Mouse (Mus musculus) neural tube, embryonic 12.5 days (tissue): ENCODE results near the gene Xpr1. TPM values are rescaled to one million over a fixed set of nuclear protein-coding genes. Genes with fewer than 3 reads are reported as not detected.
"Not testable (repeated sequence)": the region's sequence is repeated elsewhere in the genome, so short reads cannot be mapped to it uniquely, and the experiment has no call there.

Experiments
- ATAC-seq: fragments of 200-750 bp; cut with Nextera tagmentation; 2 replicates; pipeline ENCODE4 v1.8.0; 2017; ENCODE audit warnings: low read depth, mild to moderate bottlenecking, moderate TSS enrichment, moderate library complexity; ENCODE audit not compliant: low FRiP score
- H3K27ac ChIP-seq: fragments of 300-500 bp; sonication (generic); 2 replicates; pipeline ENCODE4 v1.5.1; 2016
- H3K27me3 ChIP-seq: fragments of 300-500 bp; sonication (generic); replicated peaks from 2 replicates; pipeline ENCODE4 v1.6.1; 2016; ENCODE audit warnings: mild to moderate bottlenecking
- H3K36me3 ChIP-seq: fragments of 300-500 bp; sonication (generic); 2 replicates; pipeline ENCODE4 v1.6.1; 2016; ENCODE audit warnings: mild to moderate bottlenecking
- H3K4me1 ChIP-seq: fragments of 300-500 bp; sonication (generic); 2 replicates; pipeline ENCODE4 v1.6.1; 2016
- H3K4me2 ChIP-seq: fragments of 300-500 bp; sonication (generic); replicated peaks from 2 replicates; pipeline ENCODE4 v1.6.1; 2016; ENCODE audit warnings: mild to moderate bottlenecking
- H3K4me3 ChIP-seq: fragments of 300-500 bp; sonication (generic); 2 replicates; pipeline ENCODE4 v1.5.1; 2016
- H3K9ac ChIP-seq: fragments of 300-500 bp; sonication (generic); 2 replicates; pipeline ENCODE4 v1.6.1; 2016; ENCODE audit warnings: mild to moderate bottlenecking
- H3K9me3 ChIP-seq: fragments of 300-500 bp; sonication (generic); 2 replicates; pipeline ENCODE4 v1.6.1; 2016; ENCODE audit warnings: mild to moderate bottlenecking
- WGBS: fragments of 180-500 bp; shearing (Covaris S2); methylation state at CpG from one replicate; pipeline ENCODE4 v1.1.7; 2016; 5-methylcytosine and 5-hydroxymethylcytosine counted together
- polyA plus RNA-seq: library from polyadenylated mRNA; unstranded; fragments of >200 nt; fragmentation: Nextera tagmentation; extraction: Ambion mirVana; gene quantifications from 2 replicates; pipeline ENCODE4 v1.2.1, GENCODE M21; 2016

The Xpr1 gene
- polyA plus RNA-seq, 1 experiment from 2014 or later: 30.8 TPM

DNA sequence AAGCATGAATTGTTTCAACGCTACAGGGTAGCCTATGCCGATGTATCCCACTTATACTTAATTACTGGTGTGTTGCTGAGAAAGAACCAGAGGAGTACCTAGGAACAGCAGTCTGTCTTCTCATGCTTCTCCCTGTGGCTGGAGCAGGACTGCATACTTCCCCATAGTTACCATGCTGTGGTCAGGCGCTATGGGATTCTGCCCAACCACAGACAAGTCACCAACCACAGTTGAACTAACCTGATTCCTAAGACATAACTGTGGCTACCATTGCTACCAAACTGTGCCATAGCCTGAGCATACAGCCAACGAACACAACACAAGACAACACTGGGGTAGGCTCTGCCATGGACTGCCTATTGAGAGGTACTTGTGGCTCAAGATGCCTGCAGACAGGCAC is 144.3 kb downstream of the Xpr1 start:
- H3K9ac ChIP-seq: no peak overlapping the region
- no peaks in the 10 kb centered on the region for H3K27me3 ChIP-seq
- WGBS: 88% methylated on average over 4 of the region's 4 CpGs
- H3K4me3 ChIP-seq: no peak overlapping the region
- no peak overlapping the region for H3K27ac ChIP-seq
- no peaks in the 10 kb centered on the region for H3K9me3 ChIP-seq
- H3K4me2 ChIP-seq: no peak overlapping the region
- H3K36me3 ChIP-seq: peaks cover 2% of the 10 kb centered on the region; the same call in 1 of the 2 replicates
- ATAC-seq: no peak
- 0 out of 2 replicates have a peak, but pooled peaks cover 3% of the 10 kb centered on the region for H3K4me1 ChIP-seq

DNA sequence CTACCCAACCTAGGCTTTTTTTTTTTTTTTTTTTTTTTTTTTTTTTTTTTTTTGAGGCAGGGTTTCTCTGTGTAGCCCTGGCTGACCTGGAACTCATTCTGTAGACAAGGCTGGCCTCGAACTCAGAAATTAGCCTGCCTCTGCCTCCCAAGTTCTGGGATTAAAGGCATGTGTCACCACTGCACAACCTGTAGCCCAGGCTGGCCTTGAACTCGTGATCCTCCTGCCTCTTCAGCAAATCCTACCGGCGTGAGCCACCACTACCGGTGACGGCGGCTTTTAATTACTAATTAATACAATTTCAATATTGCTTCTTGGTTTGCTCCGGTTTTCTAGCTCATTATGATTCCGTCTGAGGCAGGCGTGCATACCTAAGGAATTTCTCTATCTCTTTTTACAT is 154.7 kb downstream of the Xpr1 start:
- H3K27ac ChIP-seq, H3K9me3 ChIP-seq, H3K36me3 ChIP-seq, H3K27me3 ChIP-seq, ATAC-seq, H3K4me2 ChIP-seq, H3K4me1 ChIP-seq, H3K9ac ChIP-seq, H3K4me3 ChIP-seq: not testable (repeated sequence)
- WGBS: 95% methylated on average over 10 of the region's 10 CpGs

DNA sequence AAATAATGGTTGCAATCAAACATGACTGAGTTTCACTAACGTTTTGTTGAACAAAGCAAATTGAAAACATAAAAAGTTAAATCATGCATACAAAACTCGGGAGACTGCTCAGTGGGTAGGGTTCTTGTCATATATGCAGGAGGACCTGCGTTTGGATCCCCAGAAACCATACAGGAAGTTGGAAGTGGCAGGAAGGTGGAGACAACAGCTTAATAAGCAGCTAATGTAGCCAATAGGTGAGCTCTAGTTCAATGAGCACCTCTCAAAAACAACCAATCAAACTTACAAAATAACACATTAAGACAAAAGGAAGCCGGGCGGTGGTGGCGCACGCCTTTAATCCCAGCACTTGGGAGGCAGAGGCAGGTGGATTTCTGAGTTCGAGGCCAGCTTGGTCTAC is 162.9 kb downstream of the Xpr1 start:
- ATAC-seq: no peak
- H3K4me1 ChIP-seq: no peaks in the 10 kb centered on the region
- no peak overlapping the region for H3K9ac ChIP-seq
- no peak overlapping the region for H3K4me3 ChIP-seq
- no peaks in the 10 kb centered on the region for H3K27me3 ChIP-seq
- H3K36me3 ChIP-seq: no peaks in the 10 kb centered on the region
- no peak overlapping the region for H3K4me2 ChIP-seq
- no peaks in the 10 kb centered on the region for H3K9me3 ChIP-seq
- no peak overlapping the region for H3K27ac ChIP-seq
- 87% methylated on average over 8 of the region's 8 CpGs for WGBS

DNA sequence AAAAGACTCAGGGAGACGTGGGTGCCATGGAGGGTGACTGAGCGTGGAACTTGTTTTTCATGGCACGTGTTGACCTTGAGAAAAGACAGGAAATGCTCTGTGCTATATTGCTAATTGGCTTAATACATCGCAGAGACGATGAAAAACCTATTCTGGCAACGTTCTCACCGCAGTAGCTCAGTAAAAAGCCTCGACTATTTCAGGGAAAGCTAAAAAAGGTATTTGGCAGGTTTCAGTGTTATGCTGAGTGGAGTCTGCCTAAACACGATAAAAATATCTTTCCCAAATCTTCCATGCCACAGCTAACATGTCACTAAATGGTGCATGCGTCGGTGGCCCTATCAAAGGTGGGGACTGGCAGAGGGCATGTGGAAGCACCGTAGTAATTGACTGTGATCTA is 164.1 kb downstream of the Xpr1 start:
- no peak overlapping the region for H3K27ac ChIP-seq

DNA sequence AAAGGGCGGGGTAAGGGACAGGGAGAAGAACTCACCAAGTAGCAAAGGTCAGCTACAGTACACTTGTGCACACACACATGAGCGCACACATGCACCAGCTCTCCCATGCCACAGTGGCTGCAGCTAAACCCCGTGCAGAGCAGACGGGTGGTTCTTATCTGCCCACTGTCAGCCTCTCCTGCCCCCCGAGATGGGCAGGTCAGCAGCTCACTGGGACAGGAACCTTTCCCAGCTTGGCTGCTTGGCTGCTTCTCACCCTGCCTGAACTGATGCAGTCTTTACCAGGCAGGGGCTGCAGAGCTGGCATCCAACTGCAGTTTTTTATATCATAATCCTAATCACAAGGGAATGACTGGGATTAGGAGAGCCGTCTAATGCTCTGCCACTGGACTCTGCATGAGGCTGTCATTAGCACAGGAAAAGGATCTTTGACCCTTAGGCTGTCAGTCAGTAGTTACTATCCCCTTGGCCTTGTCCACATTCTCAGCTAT is 164.5 kb downstream of the Xpr1 start:
- no peak overlapping the region for H3K9ac ChIP-seq

More for the DNA sequence above, 164.1 kb downstream of the Xpr1 start:
- ATAC-seq: no peak
- Histone ChIP-seq H3K9me3 (no peaks in the 10 kb centered on the region), H3K36me3 (no peaks in the 10 kb centered on the region), H3K4me1 (no peaks in the 10 kb centered on the region), H3K4me3 (no peak overlapping the region), H3K4me2 (no peak overlapping the region), H3K27me3 (no peaks in the 10 kb centered on the region), H3K9ac (no peak overlapping the region)
- WGBS: 81% methylated on average over 12 of the region's 12 CpGs

DNA sequence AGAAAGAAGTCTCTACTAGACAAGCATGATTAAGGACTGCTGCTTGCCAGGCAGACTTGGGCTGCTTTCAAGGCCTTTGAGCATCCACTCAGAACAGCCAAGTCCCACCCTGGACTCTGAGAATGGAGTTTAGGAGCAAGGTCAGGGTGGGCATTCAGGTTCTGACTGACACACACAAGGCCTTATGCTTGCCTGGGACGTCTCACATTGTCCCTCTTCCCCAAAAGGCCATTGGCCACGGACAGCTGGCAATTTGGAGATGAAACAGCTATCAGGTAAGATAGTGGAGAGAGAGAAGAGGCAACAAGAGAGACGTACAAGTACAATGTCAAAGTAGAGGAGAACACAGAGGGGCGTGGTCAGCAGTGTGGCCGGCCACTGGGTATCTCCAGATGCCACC is 165.6 kb downstream of the Xpr1 start:
- H3K4me3 ChIP-seq: no peak overlapping the region
- no peaks in the 10 kb centered on the region for H3K9me3 ChIP-seq
- H3K9ac ChIP-seq: no peak overlapping the region
- H3K4me1 ChIP-seq: no peaks in the 10 kb centered on the region
- WGBS: 82% methylated on average over 5 of the region's 5 CpGs
- H3K27ac ChIP-seq: no peak overlapping the region
- ATAC-seq: no peak
- H3K36me3 ChIP-seq: no peaks in the 10 kb centered on the region
- no peak overlapping the region for H3K4me2 ChIP-seq
- no peaks in the 10 kb centered on the region for H3K27me3 ChIP-seq

More for the DNA sequence above, 164.5 kb downstream of the Xpr1 start:
- ATAC-seq: no peak
- 64% methylated on average over 6 of the region's 6 CpGs for WGBS
- no peaks in the 10 kb centered on the region for H3K4me1 ChIP-seq
- no peaks in the 10 kb centered on the region for H3K36me3 ChIP-seq
- H3K27me3 ChIP-seq: no peaks in the 10 kb centered on the region
- no peak overlapping the region for H3K4me3 ChIP-seq
- no peak overlapping the region for H3K4me2 ChIP-seq
- no peak overlapping the region for H3K27ac ChIP-seq
- no peaks in the 10 kb centered on the region for H3K9me3 ChIP-seq

DNA sequence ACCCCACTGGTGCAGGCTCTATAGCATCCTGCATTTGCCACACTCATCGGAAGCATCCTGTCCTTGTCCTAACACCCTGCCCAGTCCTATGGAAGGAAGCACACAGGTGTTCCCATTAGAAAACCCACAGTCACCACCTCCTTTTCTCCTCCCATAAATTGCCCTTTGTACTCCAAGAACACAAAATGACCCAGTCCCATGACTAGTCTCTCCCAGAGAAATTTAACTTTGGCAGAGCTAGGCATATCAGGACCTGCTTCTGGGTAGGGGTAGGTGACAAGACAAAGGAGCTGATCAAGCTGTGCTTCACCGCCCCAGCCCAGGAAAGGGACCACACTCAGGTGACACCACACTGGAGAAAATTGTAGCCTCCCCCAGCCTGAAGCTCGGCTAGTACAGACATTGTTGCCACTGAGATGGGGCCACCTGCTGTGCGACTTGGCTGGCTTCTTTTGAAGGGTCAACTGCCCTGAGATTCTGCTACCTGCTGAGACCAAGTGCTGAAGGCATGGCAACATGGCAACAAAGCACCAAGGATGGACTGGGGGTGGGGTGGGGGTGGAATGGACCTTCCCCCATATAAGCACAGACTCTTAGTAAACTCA is 166.6 kb downstream of the Xpr1 start:
- H3K9ac ChIP-seq: no peak overlapping the region
- H3K27ac ChIP-seq: no peak overlapping the region
- H3K36me3 ChIP-seq: no peaks in the 10 kb centered on the region
- WGBS: 25% methylated on average over 4 of the region's 4 CpGs
- H3K27me3 ChIP-seq: no peaks in the 10 kb centered on the region
- no peak for ATAC-seq
- H3K4me2 ChIP-seq: no peak overlapping the region
- H3K9me3 ChIP-seq: no peaks in the 10 kb centered on the region
- no peaks in the 10 kb centered on the region for H3K4me1 ChIP-seq
- no peak overlapping the region for H3K4me3 ChIP-seq

DNA sequence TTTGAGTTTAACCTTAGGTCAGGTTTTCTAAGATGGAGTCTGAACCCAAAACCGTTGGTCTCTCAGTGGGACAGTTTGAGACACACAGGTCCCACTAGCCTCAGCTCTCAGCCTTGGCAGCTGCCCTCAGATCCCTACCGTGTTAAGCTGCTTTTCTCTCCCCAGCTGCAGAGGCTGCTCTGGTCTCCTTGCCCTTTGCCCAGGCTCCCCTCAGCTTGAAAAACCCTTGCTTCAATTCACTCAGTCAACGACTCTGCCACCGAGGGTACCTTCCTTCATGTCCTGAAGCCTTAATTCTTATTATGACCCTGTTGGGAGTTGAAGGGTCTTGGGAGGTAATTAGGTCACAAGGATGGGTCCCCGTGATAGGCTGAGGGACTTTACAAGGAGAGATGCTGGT is 167.3 kb downstream of the Xpr1 start:
- Histone ChIP-seq H3K27me3 (peaks cover 5% of the 10 kb centered on the region; the same call in 1 of the 2 replicates), H3K4me3 (no peak overlapping the region), H3K4me2 (no peak overlapping the region), H3K9ac (no peak overlapping the region), H3K4me1 (peaks cover 2% of the 10 kb centered on the region; the same call in 1 of the 2 replicates), H3K27ac (no peak overlapping the region), H3K36me3 (no peaks in the 10 kb centered on the region), H3K9me3 (no peaks in the 10 kb centered on the region)
- ATAC-seq: no peak
- WGBS: 32% methylated on average over 5 of the region's 5 CpGs

DNA sequence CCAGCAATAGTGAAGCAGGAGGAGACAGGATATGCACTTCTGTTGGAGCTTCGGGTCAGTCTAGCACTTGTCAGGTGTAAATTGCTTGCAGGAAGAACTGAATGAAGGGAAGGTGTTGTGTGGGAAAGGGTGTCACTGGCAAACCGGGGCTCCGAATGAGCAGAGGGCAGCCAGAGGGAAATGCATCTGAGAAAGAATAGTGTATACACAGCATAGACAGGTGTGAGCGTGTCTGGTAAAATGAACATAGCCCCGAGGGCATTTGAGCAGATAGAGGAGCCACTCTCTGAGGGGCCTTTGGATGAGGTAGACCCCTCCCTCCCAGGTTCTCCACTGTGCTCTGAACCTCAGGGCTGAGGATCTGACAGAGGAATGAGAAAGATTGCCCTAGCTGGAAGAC is 169.2 kb downstream of the Xpr1 start:
- Histone ChIP-seq H3K4me3 (no peak overlapping the region), H3K27ac (no peak overlapping the region), H3K27me3 (peaks cover 5% of the 10 kb centered on the region; the same call in 1 of the 2 replicates), H3K36me3 (no peaks in the 10 kb centered on the region), H3K4me1 (peaks cover 11% of the 10 kb centered on the region), H3K4me2 (no peak overlapping the region), H3K9me3 (no peaks in the 10 kb centered on the region), H3K9ac (no peak overlapping the region)
- 75% methylated on average over 5 of the region's 5 CpGs for WGBS
- ATAC-seq: no peak

DNA sequence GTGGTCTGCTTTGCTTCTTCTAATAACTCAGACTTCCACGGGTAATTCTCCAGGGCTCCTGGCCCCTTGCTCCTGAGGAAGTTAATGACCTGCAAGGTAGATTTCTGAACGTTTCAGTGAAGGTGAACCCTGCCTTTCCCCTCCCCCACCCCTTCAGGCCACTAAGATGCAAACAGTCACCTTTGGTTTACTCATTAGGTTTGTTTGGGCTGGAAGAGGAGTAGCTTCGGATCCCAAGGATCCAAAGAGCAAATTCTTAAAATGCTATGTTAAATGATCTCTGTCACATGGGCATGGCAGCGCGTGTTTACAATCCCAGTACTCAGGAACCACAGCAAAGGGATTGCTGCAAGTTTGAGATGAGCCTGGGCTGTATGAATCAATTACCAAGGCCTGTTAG is 169.8 kb downstream of the Xpr1 start:
- H3K4me1 ChIP-seq: peaks cover 11% of the 10 kb centered on the region
- H3K4me3 ChIP-seq: no peak overlapping the region
- no peak overlapping the region for H3K9ac ChIP-seq
- H3K36me3 ChIP-seq: no peaks in the 10 kb centered on the region
- no peak for ATAC-seq
- no peak overlapping the region for H3K27ac ChIP-seq
- WGBS: 51% methylated on average over 5 of the region's 5 CpGs
- no peaks in the 10 kb centered on the region for H3K9me3 ChIP-seq
- peaks cover 5% of the 10 kb centered on the region; the same call in 1 of the 2 replicates for H3K27me3 ChIP-seq
- H3K4me2 ChIP-seq: no peak overlapping the region

DNA sequence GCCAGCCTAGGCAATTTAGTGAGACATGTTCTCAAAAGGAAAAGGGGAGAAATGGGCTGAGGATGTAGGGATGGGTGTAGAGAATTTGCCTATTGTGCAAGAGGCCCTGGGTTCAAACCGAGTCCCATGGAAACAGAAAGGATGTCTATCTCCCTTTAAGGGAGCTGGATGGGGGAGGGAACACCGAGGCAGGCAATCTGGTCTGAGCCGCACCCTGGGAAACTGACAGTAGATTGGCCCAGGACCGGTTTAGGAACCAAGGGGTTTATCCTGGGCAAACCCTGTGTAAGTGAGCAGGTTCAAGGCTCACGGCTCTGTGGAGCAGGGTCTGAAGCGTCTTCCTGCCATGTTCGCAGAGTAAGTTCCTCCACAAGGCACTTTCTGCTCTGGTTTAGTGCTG is 171.7 kb downstream of the Xpr1 start:
- Histone ChIP-seq H3K4me1 (peaks cover 11% of the 10 kb centered on the region), H3K9ac (no peak overlapping the region)
- ATAC-seq: no peak

DNA sequence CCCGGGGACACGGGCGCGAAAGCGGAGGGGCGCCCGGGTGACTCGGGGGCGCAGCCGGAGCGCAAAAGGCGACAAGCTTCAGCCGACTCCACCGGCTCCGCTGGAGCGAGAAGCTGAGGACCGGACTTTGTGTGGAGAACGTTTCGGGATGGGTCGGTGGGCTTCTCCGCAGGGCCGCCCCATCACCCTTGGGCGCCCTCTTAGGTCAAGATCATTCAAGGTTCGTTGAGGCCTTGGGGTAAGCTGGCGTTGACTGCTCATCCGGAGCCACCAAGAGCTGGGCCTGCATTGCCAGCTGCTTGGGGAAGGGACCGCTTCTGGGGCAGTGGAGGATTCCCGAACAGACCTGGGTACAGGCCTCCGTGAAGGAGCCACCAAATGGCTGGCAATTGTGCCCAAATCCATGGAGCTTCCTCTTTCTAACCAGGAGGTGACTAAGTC is 172.4 kb downstream of the Xpr1 start:
- Histone ChIP-seq H3K4me3 (peak overlapping the region; percentile 48), H3K9ac (peak overlapping the region; percentile 77), H3K9me3 (no peaks in the 10 kb centered on the region), H3K4me2 (peak overlapping the region; percentile 92), H3K36me3 (no peaks in the 10 kb centered on the region), H3K27ac (no peak overlapping the region), H3K4me1 (peaks cover 11% of the 10 kb centered on the region), H3K27me3 (peaks cover 5% of the 10 kb centered on the region; the same call in 1 of the 2 replicates)
- WGBS: 3% methylated on average over 28 of the region's 29 CpGs
- no peak for ATAC-seq

More for the DNA sequence above, 171.7 kb downstream of the Xpr1 start:
- WGBS: 35% methylated on average over 7 of the region's 7 CpGs
- Histone ChIP-seq H3K9me3 (no peaks in the 10 kb centered on the region), H3K27ac (no peak overlapping the region), H3K27me3 (peaks cover 5% of the 10 kb centered on the region; the same call in 1 of the 2 replicates), H3K4me2 (no peak overlapping the region), H3K4me3 (no peak overlapping the region), H3K36me3 (no peaks in the 10 kb centered on the region)
